Mouse (Mus musculus) bone marrow macrophage, adult 2 months (primary cell): Measurements from ENCODE around the gene Tmf1.

Experiments
- CTCF ChIP-seq: IDR thresholded peaks from 2 replicates; pipeline ENCODE4 v1.5.1; 2012; ENCODE audit warnings: low read depth, mild to moderate bottlenecking, low read length, moderate library complexity
- POLR2A ChIP-seq: IDR thresholded peaks from 2 replicates; pipeline ENCODE4 v1.6.1; 2012; ENCODE audit warnings: mild to moderate bottlenecking, low read depth, low read length, borderline replicate concordance

GRCm38 (mm10) chr6:97210962-97211601 lies 32.2 kb upstream of the Tmf1 start:
- TF ChIP-seq POLR2A (no peak), CTCF (no peak)
